Mouse (Mus musculus) testis, adult 10 weeks (tissue): ENCODE measurements around the gene Banf1. TPM values are rescaled to one million over a fixed set of nuclear protein-coding genes. Genes with fewer than 3 reads are reported as not detected.

Experiments used
- polyA plus RNA-seq: library from polyadenylated mRNA; stranded (reverse); fragments of 350-450 nt; fragmentation: Illumina TruSeq; extraction: RNeasy Lipid Tissue Mini Kit (QIAGEN cat#74804); gene quantifications from one replicate; pipeline ENCODE4 v1.2.3, GENCODE M21; 2014; ENCODE audit warnings: low read depth, low replicate concordance

Gene Banf1
- 12.7 TPM for polyA plus RNA-seq

GRCm38 (mm10) chr19:5367053-5367359 is at the start of gene Banf1:
TSS of gene Banf1 (minus strand) at chr19:5367168.

DNA sequence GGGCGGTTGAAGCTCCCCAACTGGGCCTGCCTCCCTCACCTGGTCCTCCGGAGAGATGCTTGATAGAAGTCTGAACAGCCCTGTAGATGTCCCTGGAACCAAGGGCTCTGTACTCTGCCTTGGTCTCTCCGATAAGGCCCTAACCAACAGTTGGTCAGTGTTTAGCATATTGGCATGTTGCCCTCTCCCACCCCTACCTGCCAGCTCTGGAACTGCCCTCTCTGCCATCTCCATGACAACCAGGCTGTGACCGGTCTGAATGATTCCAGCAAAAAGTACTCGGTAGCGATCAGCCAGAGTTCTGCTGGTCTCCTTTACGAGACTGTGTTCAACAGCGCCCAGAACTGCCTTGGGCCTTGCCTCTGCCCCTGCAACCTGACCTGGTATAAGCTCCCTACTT is 35.3 kb upstream of the Banf1 start, which contains the start of gene Tsga10ip:
Tsga10ip (minus strand) TSS at position 234 of the 400 bp plus-strand sequence.

DNA sequence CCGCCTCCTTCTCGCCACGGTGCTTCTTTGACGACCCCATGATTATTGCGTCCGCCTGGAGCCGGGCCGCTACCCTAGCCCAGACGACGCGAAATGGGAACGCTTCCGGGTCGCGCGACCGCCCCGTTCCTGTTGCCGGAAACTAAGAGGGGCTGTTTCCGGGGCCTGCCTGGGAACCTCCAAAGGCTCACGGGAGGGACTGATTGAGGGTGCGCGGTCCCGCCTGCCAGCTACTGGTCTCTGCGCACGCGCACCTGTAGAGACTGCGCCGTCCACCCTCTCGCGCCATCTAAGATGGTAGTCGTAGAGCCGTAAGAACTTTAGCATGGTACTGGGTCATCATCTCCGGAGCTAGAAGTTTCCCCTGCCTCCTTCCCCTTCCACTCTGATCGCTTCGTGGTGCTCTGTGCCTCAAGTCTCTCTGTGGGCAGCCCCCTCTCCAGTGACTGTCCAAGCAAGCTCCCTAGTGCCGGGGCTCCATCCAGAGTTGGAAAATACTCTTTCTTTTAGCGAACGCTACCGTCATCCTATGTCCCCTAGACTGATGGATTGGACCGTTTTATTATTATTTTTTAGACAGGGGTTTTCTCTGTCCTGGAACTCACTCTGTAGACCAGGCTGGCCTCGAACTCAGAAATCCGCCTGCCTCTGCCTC is 21.7 kb upstream of the Banf1 start, which contains the start of gene Sart1:
Sart1 (minus strand) TSS at position 116 of the 655 bp plus-strand sequence.

GRCm38 (mm10) chr19:5366175-5367052 is 554 bp downstream of the Banf1 start, which contains the start of gene Eif1ad:
TSS of gene Eif1ad (plus strand) at chr19:5366741.

GRCm38 (mm10) chr19:5349502-5349873 is 17.5 kb downstream of the Banf1 start, which contains the start of gene Cst6:
TSS of gene Cst6 (minus strand) at chr19:5349574.

DNA sequence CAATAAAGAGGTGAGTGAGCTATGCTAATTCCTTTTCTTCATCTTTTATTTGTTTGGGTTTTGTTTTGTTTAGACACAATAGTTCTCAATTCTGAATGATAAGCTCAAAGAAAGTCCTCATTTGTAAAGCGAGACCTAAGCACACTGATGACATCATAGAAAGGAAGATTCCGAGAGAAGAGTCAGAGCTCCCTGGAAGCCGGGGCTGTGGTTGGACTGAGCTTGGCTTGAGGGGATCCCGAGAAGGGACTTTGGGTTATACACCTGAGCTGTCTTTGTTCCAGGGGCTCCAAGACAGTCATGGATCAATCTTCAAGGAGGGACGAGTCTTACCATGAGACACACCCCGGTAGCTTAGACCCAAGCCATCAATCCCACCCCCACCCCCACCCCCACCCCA is 31.5 kb downstream of the Banf1 start, which contains the start of gene Catsper1:
Catsper1 (plus strand) TSS at position 301 of the 400 bp plus-strand sequence.

Other genes with a start within 250 kb of the Banf1 start
- 6.3 TPM for gene Klc2, start 248.6 kb downstream of the Banf1 start, polyA plus RNA-seq
- 44.3 TPM for gene Pacs1, start 94.0 kb downstream of the Banf1 start, polyA plus RNA-seq
- gene Sf3b2, start 71.7 kb downstream of the Banf1 start, polyA plus RNA-seq = 42.7 TPM
- gene Gal3st3, start 68.8 kb downstream of the Banf1 start, polyA plus RNA-seq = 0.18 TPM
- gene Catsper1, start 31.4 kb downstream of the Banf1 start, polyA plus RNA-seq = 41.2 TPM
- not detected for gene Cst6, start 17.6 kb downstream of the Banf1 start, polyA plus RNA-seq
- 13.1 TPM for gene Eif1ad, start 427 bp downstream of the Banf1 start, polyA plus RNA-seq
- 2.7 TPM for gene Sart1, start 21.5 kb upstream of the Banf1 start, polyA plus RNA-seq
- 27.1 TPM for gene Tsga10ip, start 35.4 kb upstream of the Banf1 start, polyA plus RNA-seq
- 20.5 TPM for gene Drap1, start 57.8 kb upstream of the Banf1 start, polyA plus RNA-seq
- 0.76 TPM for gene AI837181, start 58.0 kb upstream of the Banf1 start, polyA plus RNA-seq
- 0.57 TPM for gene Fosl1, start 80.4 kb upstream of the Banf1 start, polyA plus RNA-seq
- gene Ccdc85b, start 90.7 kb upstream of the Banf1 start, polyA plus RNA-seq = 0.14 TPM
- gene Fibp, start 93.4 kb upstream of the Banf1 start, polyA plus RNA-seq = 5.3 TPM
- not detected for gene Ctsw, start 101.3 kb upstream of the Banf1 start, polyA plus RNA-seq
- 0.52 TPM for gene Efemp2, start 106.8 kb upstream of the Banf1 start, polyA plus RNA-seq
- 1.2 TPM for gene Mus81, start 121.2 kb upstream of the Banf1 start, polyA plus RNA-seq
- 118 TPM for gene Cfl1, start 123.3 kb upstream of the Banf1 start, polyA plus RNA-seq
- gene 1700020D05Rik, start 136.6 kb upstream of the Banf1 start, polyA plus RNA-seq = 127 TPM
- 0.91 TPM for gene Snx32, start 143.4 kb upstream of the Banf1 start, polyA plus RNA-seq
- 1.9 TPM for gene Ovol1, start 193.5 kb upstream of the Banf1 start, polyA plus RNA-seq
- not detected for gene Ap5b1, start 200.9 kb upstream of the Banf1 start, polyA plus RNA-seq
- 0.25 TPM for gene Rnaseh2c, start 234.7 kb upstream of the Banf1 start, polyA plus RNA-seq
- gene Kat5, start 243.1 kb upstream of the Banf1 start, polyA plus RNA-seq = 52.9 TPM